Mouse (Mus musculus) hindbrain, postnatal 0 days (tissue): ENCODE measurements around the gene Pi4k2a. TPM values are rescaled to one million over a fixed set of nuclear protein-coding genes. Genes with fewer than 3 reads are reported as not detected.
"Not testable (repeated sequence)": the region's sequence is repeated elsewhere in the genome, so short reads cannot be mapped to it uniquely, and the experiment has no call there.

Experiments used
- ATAC-seq: fragments of 200-750 bp; cut with Nextera tagmentation; 2 replicates; pipeline ENCODE4 v1.8.0; 2017; ENCODE audit warnings: mild to moderate bottlenecking, moderate TSS enrichment, moderate library complexity
- DNase-seq: peaks from one replicate; pipeline ENCODE4 v3.0.0-alpha.2; 2015; ENCODE audit warnings: low spot score
- H3K27ac ChIP-seq: fragments of 300-500 bp; sonication (generic); 2 replicates; pipeline ENCODE4 v1.5.1; 2014; ENCODE audit warnings: mild to moderate bottlenecking
- H3K27me3 ChIP-seq: fragments of 300-500 bp; sonication (generic); 2 replicates; pipeline ENCODE4 v1.6.1; 2014; ENCODE audit warnings: low read length, mixed read lengths; ENCODE audit not compliant: insufficient read depth
- H3K36me3 ChIP-seq: fragments of 300-500 bp; sonication (generic); 2 replicates; pipeline ENCODE4 v1.6.1; 2014; ENCODE audit warnings: low read length, mixed read lengths; ENCODE audit not compliant: insufficient read depth
- H3K4me1 ChIP-seq: fragments of 300-500 bp; sonication (generic); 2 replicates; pipeline ENCODE4 v1.6.1; 2014; ENCODE audit warnings: antibody characterized with exemption, low read length, mixed read lengths; ENCODE audit not compliant: insufficient read depth
- H3K4me2 ChIP-seq: fragments of 300-500 bp; sonication (generic); 2 replicates; pipeline ENCODE4 v1.6.1; 2014; ENCODE audit warnings: low read depth, mild to moderate bottlenecking, low read length, moderate library complexity, mixed read lengths
- H3K4me3 ChIP-seq: fragments of 300-500 bp; sonication (generic); 2 replicates; pipeline ENCODE4 v1.5.1; 2014; ENCODE audit warnings: low read length
- H3K9ac ChIP-seq: fragments of 300-500 bp; sonication (generic); replicated peaks from 2 replicates; pipeline ENCODE4 v1.6.1; 2014; ENCODE audit warnings: mild to moderate bottlenecking, low read length, moderate library complexity, mixed read lengths
- H3K9me3 ChIP-seq: fragments of 300-500 bp; sonication (generic); 2 replicates; pipeline ENCODE4 v1.6.1; 2016; ENCODE audit warnings: low read length, mixed read lengths
- CTCF ChIP-seq: IDR thresholded peaks from 2 replicates; pipeline ENCODE4 v1.5.1; 2016; ENCODE audit warnings: antibody characterized with exemption, control low read depth, low read depth
- WGBS: fragments of 180-500 bp; shearing (Covaris S2); extraction: QIAGEN DNeasy Blood & Tissue Kit; methylation state at CpG from one replicate; pipeline ENCODE4 v1.1.7; 2014; 5-methylcytosine and 5-hydroxymethylcytosine counted together
- polyA plus RNA-seq: library from polyadenylated mRNA; unstranded; fragments of >200 nt; fragmentation: Nextera tagmentation; extraction: Ambion mirVana; gene quantifications from 2 replicates; pipeline ENCODE4 v1.2.1, GENCODE M21; 2015
- total RNA-seq: library from RNA; depleted of rRNA; stranded (reverse); fragments of >200 nt; gene quantifications from 2 replicates; pipeline ENCODE4 v1.2.3, GENCODE M21; 2014

Gene Pi4k2a
- total and polyA plus RNA-seq, 2 experiments from 2014 or later, result 21.7 to 36.4 TPM

DNA sequence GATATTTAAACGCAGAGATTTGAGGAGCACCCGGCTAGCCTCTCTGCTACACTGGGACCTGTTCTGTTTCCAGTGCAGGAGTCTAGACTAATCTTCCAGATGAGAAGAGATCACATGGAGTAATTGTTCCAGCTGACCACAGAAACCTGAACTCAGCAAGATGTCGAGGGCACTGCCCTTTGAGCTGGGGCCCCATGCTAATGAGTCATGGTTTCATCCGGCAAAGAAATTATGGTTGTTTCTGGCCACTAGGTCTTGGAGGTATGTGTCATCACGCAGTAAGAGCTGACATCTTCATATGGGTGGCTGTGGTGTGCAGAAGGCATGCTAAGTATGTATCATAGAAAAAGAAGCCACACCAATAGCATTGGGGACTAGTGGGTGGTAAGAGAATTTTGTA is 10.3 kb upstream of the Pi4k2a start:
- H3K4me1 ChIP-seq, result no peaks in the 10 kb centered on the region
- no peak overlapping the region for H3K4me2 ChIP-seq
- H3K27me3 ChIP-seq, result no peaks in the 10 kb centered on the region
- TF ChIP-seq CTCF, result no peak
- no peak overlapping the region for H3K4me3 ChIP-seq
- 76% methylated on average over 5 of the region's 5 CpGs for WGBS
- no peak overlapping the region for H3K27ac ChIP-seq
- H3K9me3 ChIP-seq, result no peaks in the 10 kb centered on the region
- ATAC-seq (no peak), DNase-seq (no peak)
- peaks cover 20% of the 10 kb centered on the region for H3K36me3 ChIP-seq
- H3K9ac ChIP-seq, result no peak overlapping the region

DNA sequence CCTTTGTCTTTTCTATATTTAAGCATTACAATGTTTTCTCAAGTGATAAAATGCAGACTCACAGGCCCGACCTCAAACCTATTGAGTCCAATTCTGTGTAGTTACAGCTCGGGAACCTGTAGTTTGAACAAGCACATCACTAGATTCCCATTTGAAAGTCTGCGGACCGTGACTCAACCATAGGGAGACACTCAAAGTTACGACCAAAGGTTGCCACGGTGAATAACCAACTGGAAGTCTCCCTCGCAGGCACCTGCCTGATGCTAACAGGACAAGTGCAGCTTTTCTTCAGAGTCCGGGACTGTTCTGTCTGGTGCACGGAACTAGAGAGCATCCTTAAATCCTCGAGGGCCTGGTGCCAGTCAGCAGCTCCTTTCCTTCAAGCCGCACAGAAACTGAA is 9.8 kb upstream of the Pi4k2a start:
- Histone ChIP-seq H3K9ac (no peak overlapping the region), H3K9me3 (no peaks in the 10 kb centered on the region), H3K27ac (no peak overlapping the region), H3K4me3 (no peak overlapping the region), H3K27me3 (no peaks in the 10 kb centered on the region), H3K4me1 (no peaks in the 10 kb centered on the region), H3K4me2 (no peak overlapping the region), H3K36me3 (peaks cover 16% of the 10 kb centered on the region; the same call in 1 of the 2 replicates)
- TF ChIP-seq CTCF, result no peak
- ATAC-seq (no peak), DNase-seq (no peak)
- 68% methylated on average over 11 of the region's 11 CpGs for WGBS

DNA sequence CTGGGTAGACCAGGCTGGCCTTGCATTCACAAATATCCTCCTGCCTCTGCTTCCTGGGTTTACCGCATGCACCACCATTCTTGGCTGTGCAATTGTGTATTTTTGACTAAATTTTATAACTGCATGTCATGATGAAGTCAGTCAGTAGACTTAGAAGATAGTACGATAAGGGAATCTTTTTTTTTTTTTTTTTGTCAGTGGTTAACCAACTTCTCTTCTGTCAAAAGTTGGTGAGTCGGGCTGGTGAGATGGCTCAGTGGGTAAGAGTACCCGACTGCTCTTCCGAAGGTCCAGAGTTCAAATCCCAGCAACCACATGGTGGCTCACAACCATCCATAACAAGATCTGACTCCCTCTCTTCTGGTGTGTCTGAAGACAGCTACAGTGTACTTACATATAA is 8.7 kb upstream of the Pi4k2a start:
- not testable (repeated sequence) for H3K36me3 ChIP-seq, H3K27ac ChIP-seq, H3K9ac ChIP-seq, H3K9me3 ChIP-seq, H3K27me3 ChIP-seq, H3K4me2 ChIP-seq, H3K4me1 ChIP-seq, ATAC-seq, H3K4me3 ChIP-seq, DNase-seq
- WGBS, result 96% methylated on average over 5 of the region's 5 CpGs

DNA sequence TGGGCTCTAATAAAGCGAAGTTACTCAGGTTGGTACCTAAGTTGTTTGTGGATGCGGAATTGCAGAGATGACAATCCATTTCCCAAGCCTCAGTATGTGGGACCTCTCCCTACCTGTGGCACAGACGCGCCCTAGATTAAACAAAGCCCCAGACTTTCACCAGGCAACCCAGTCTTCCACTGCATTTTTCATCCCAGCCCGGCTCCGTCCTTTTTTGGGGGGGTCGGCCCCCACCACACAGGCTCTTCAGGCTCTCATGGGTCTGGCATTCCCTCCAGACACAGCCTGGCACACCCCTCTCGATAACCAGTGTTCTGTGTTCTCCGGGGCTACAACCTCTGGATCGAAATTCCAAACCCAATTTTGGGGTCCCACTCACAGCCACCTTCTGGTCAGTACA is 4.6 kb upstream of the Pi4k2a start:
- no peak for TF ChIP-seq CTCF
- H3K27ac ChIP-seq, result peak overlapping the region; percentile 72; the same call in 1 of the 2 replicates
- no peak for ATAC-seq
- peaks cover 5% of the 10 kb centered on the region; the same call in 1 of the 2 replicates for H3K4me1 ChIP-seq
- peak overlapping the region; percentile 71 for H3K9ac ChIP-seq
- no peaks in the 10 kb centered on the region for H3K9me3 ChIP-seq
- peak overlapping the region; percentile 86 for H3K4me2 ChIP-seq
- H3K27me3 ChIP-seq, result no peaks in the 10 kb centered on the region
- WGBS, result 7% methylated on average over 10 of the region's 10 CpGs
- H3K4me3 ChIP-seq, result peak overlapping the region; percentile 58
- peak; percentile 5 for DNase-seq
- no peaks in the 10 kb centered on the region for H3K36me3 ChIP-seq

DNA sequence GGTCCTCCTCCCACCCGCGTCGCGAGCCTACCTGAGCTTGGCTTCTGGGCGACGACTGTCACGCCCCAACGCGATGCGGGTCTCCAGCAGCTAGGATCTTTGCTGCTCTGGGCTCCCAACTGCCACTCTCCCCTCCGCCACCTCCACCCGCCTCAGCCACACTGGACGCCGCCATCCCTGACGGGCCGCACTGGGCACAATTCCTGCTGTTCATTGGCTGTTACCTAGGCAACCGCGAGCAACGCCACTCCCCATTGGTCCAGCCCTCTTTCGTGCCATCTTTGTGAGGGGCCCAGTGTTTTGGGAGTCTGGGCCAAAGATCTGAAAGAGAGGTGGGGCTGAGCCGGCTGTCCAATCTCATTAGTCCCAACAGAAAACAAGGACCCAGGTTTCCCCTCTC is 4.1 kb upstream of the Pi4k2a start, which contains the start of gene Morn4:
Gene Morn4, minus strand, starts transcription at position 192 of the 400 bp plus-strand sequence.
- WGBS, result under 1% methylated on average over 21 of the region's 21 CpGs
- no peaks in the 10 kb centered on the region for H3K36me3 ChIP-seq

DNA sequence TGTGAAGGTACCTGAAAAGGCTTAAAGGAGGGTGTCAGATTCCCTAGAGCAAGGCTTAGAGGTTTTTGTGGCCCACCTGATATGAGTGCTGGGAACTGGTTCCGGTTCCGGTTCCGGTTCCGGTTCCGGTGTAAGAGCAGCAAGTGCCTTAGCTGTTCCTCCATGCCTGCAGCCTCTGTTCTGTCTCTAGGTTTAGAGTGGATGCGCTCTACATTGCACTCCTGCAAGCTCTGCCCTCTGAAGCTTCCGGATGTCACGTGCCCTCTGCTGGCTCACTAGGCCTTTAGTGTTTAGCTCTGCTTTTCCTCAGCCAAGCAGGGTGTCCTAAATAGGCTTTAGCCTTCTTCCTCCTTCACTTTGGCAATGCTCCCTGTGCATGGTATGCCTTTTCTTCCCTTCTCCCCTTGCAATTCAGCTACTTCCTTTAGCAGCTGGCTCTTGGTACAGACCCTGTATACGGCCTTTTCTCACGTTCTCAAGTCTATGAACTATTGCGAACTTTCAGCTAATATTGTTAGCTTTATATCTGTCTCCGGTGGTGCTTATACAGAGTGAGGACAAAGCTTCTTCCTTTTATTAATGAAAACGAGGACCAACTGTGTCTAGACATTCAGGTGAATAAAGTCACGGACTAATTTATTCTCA is 1.0 kb upstream of the Pi4k2a start:
- Histone ChIP-seq H3K27me3 (no peaks in the 10 kb centered on the region), H3K9ac (no peak overlapping the region)

More for the DNA sequence above, 4.1 kb upstream of the Pi4k2a start, which contains the start of gene Morn4:
- Histone ChIP-seq H3K9ac (peak within 1 kb of the TSS; percentile 71), H3K27me3 (no peaks in the 10 kb centered on the region), H3K4me1 (peaks cover 6% of the 10 kb centered on the region), H3K4me2 (peak within 1 kb of the TSS; percentile 86), H3K27ac (peak within 1 kb of the TSS; percentile 72; the same call in 1 of the 2 replicates), H3K9me3 (no peaks in the 10 kb centered on the region), H3K4me3 (peak within 1 kb of the TSS; percentile 58)
- ATAC-seq (peak; percentile 87), DNase-seq (peak; percentile 96)
- TF ChIP-seq CTCF, result no peak

DNA sequence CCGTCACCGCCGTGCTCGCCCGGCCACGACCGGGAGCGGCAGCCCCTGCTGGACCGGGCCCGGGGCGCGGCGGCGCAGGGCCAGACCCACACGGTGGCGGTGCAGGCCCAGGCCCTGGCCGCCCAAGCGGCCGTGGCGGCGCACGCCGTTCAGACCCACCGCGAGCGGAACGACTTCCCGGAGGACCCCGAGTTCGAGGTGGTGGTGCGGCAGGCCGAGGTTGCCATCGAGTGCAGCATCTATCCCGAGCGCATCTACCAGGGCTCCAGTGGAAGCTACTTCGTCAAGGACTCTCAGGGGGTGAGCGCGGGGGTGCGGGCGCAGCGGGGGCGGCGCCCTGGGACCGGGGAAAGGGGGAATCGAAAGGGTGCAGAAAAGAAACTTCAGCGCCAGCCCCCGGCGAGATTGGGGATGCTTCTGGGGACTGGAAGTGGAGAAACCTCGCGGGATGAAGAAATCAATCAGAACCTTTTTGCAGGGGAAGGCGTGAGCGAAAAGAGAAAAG is 419 bp downstream of the Pi4k2a start:
- peak; percentile 43 for DNase-seq

More for the DNA sequence above, 1.0 kb upstream of the Pi4k2a start:
- Histone ChIP-seq H3K27ac (peak overlapping the region; percentile 75), H3K9me3 (no peaks in the 10 kb centered on the region), H3K4me1 (peaks cover 10% of the 10 kb centered on the region), H3K36me3 (no peaks in the 10 kb centered on the region), H3K4me2 (peak overlapping the region; percentile 63), H3K4me3 (peak overlapping the region; percentile 85)
- 20% methylated on average over 14 of the region's 14 CpGs for WGBS
- DNase-seq (peak; percentile 62), ATAC-seq (no peak)
- TF ChIP-seq CTCF, result 0 out of 2 replicates have a peak, but pooled peaks have one; percentile 5

More for the DNA sequence above, 419 bp downstream of the Pi4k2a start:
- H3K9me3 ChIP-seq, result no peaks in the 10 kb centered on the region
- peak; percentile 57 for ATAC-seq
- no peaks in the 10 kb centered on the region for H3K36me3 ChIP-seq
- TF ChIP-seq CTCF, result no peak
- H3K4me2 ChIP-seq, result peak overlapping the region; percentile 66
- H3K27ac ChIP-seq, result peak overlapping the region; percentile 93
- H3K4me1 ChIP-seq, result peaks cover 10% of the 10 kb centered on the region
- no peaks in the 10 kb centered on the region for H3K27me3 ChIP-seq
- peak overlapping the region; percentile 90 for H3K9ac ChIP-seq
- 0% methylated on average over 52 of the region's 52 CpGs for WGBS
- peak overlapping the region; percentile 85 for H3K4me3 ChIP-seq
